Mouse (Mus musculus) forebrain, embryonic 16.5 days (tissue): ENCODE data around the gene Lmntd1. TPM values are rescaled to one million over a fixed set of nuclear protein-coding genes. Genes with fewer than 3 reads are reported as not detected.

Experiments used
- ATAC-seq: fragments of 200-750 bp; cut with Nextera tagmentation; 2 replicates; pipeline ENCODE4 v1.8.0; 2017; ENCODE audit warnings: mild to moderate bottlenecking, moderate library complexity
- H3K27ac ChIP-seq: fragments of 300-500 bp; sonication (generic); 2 replicates; pipeline ENCODE4 v1.5.1; 2014; ENCODE audit warnings: low read length, control low read depth
- H3K27me3 ChIP-seq: fragments of 300-500 bp; sonication (generic); replicated peaks from 2 replicates; pipeline ENCODE4 v1.6.1; 2014; ENCODE audit warnings: low read length; ENCODE audit not compliant: control insufficient read depth, insufficient read depth
- H3K36me3 ChIP-seq: fragments of 300-500 bp; sonication (generic); 2 replicates; pipeline ENCODE4 v1.6.1; 2014; ENCODE audit not compliant: control insufficient read depth, insufficient read depth
- H3K4me1 ChIP-seq: fragments of 300-500 bp; sonication (generic); replicated peaks from 2 replicates; pipeline ENCODE4 v1.6.1; 2014; ENCODE audit warnings: low read length; ENCODE audit not compliant: control insufficient read depth, insufficient read depth
- H3K4me2 ChIP-seq: fragments of 300-500 bp; sonication (generic); 2 replicates; pipeline ENCODE4 v1.6.1; 2014; ENCODE audit warnings: mild to moderate bottlenecking, low read length, control low read depth
- H3K4me3 ChIP-seq: fragments of 300-500 bp; sonication (generic); replicated peaks from 2 replicates; pipeline ENCODE4 v1.5.1; 2014; ENCODE audit warnings: mild to moderate bottlenecking, low read length, control low read depth
- H3K9ac ChIP-seq: fragments of 300-500 bp; sonication (generic); replicated peaks from 2 replicates; pipeline ENCODE4 v1.6.1; 2014; ENCODE audit warnings: low read depth, low read length, control low read depth
- H3K9me3 ChIP-seq: fragments of 300-500 bp; sonication (generic); 2 replicates; pipeline ENCODE4 v1.6.1; 2016; ENCODE audit warnings: low read length; ENCODE audit not compliant: control insufficient read depth
- WGBS: fragments of 180-500 bp; shearing (Covaris S2); extraction: QIAGEN DNeasy Blood & Tissue Kit; methylation state at CpG from one replicate; pipeline ENCODE4 v1.1.7; 2014; 5-methylcytosine and 5-hydroxymethylcytosine counted together
- polyA plus RNA-seq: library from polyadenylated mRNA; unstranded; fragments of >200 nt; fragmentation: Nextera tagmentation; extraction: Ambion mirVana; gene quantifications from 2 replicates; pipeline ENCODE4 v1.2.1, GENCODE M21; 2015

Gene Lmntd1
- polyA plus RNA-seq, 1 experiment from 2014 or later: 0.73 TPM

- Histone ChIP-seq H3K9ac (no peak overlapping the region), H3K9me3 (no peaks in the 10 kb centered on the region), H3K27ac (no peak overlapping the region), H3K4me2 (no peak overlapping the region), H3K36me3 (no peaks in the 10 kb centered on the region), H3K4me3 (no peak overlapping the region), H3K27me3 (no peaks in the 10 kb centered on the region), H3K4me1 (no peaks in the 10 kb centered on the region)
- WGBS: 91% methylated on average over 3 of the region's 3 CpGs
- ATAC-seq: no peak
Measured at GRCm38 (mm10) chr6:145552817-145553216, 61.3 kb downstream of the Lmntd1 start.

GRCm38 (mm10) chr6:145550993-145551392 is 63.1 kb downstream of the Lmntd1 start:
- no peak overlapping the region for H3K27ac ChIP-seq
- H3K9ac ChIP-seq: no peak overlapping the region
- H3K36me3 ChIP-seq: no peaks in the 10 kb centered on the region
- H3K4me3 ChIP-seq: no peak overlapping the region
- no peak for ATAC-seq
- 89% methylated on average over 5 of the region's 5 CpGs for WGBS
- no peaks in the 10 kb centered on the region for H3K27me3 ChIP-seq
- no peak overlapping the region for H3K4me2 ChIP-seq
- H3K9me3 ChIP-seq: peaks cover 3% of the 10 kb centered on the region; the same call in 1 of the 2 replicates
- H3K4me1 ChIP-seq: no peaks in the 10 kb centered on the region

GRCm38 (mm10) chr6:145545927-145546641 is 68.0 kb downstream of the Lmntd1 start:
- Histone ChIP-seq H3K4me2 (no peak overlapping the region), H3K36me3 (no peaks in the 10 kb centered on the region), H3K9me3 (peaks cover 8% of the 10 kb centered on the region), H3K9ac (no peak overlapping the region), H3K27me3 (no peaks in the 10 kb centered on the region), H3K27ac (no peak overlapping the region), H3K4me1 (no peaks in the 10 kb centered on the region), H3K4me3 (no peak overlapping the region)
- 0 out of 2 replicates have a peak, but pooled peaks have one; percentile 38 for ATAC-seq
- WGBS: 26% methylated on average over 13 of the region's 13 CpGs

GRCm38 (mm10) chr6:145544838-145545237 is 69.3 kb downstream of the Lmntd1 start:
- H3K4me1 ChIP-seq: no peaks in the 10 kb centered on the region
- 87% methylated on average over 2 of the region's 2 CpGs for WGBS
- H3K27ac ChIP-seq: no peak overlapping the region
- ATAC-seq: no peak
- H3K36me3 ChIP-seq: no peaks in the 10 kb centered on the region
- H3K4me2 ChIP-seq: no peak overlapping the region
- H3K4me3 ChIP-seq: no peak overlapping the region
- peaks cover 8% of the 10 kb centered on the region for H3K9me3 ChIP-seq
- H3K9ac ChIP-seq: no peak overlapping the region
- no peaks in the 10 kb centered on the region for H3K27me3 ChIP-seq

GRCm38 (mm10) chr6:145544304-145544703 is 69.8 kb downstream of the Lmntd1 start:
- ATAC-seq: no peak
- H3K4me3 ChIP-seq: no peak overlapping the region
- H3K4me2 ChIP-seq: no peak overlapping the region
- no peaks in the 10 kb centered on the region for H3K27me3 ChIP-seq
- H3K9ac ChIP-seq: no peak overlapping the region
- H3K36me3 ChIP-seq: no peaks in the 10 kb centered on the region
- 89% methylated on average over 12 of the region's 12 CpGs for WGBS
- H3K27ac ChIP-seq: no peak overlapping the region
- H3K4me1 ChIP-seq: no peaks in the 10 kb centered on the region
- peaks cover 8% of the 10 kb centered on the region for H3K9me3 ChIP-seq

GRCm38 (mm10) chr6:145539568-145539859 is 74.6 kb downstream of the Lmntd1 start:
- WGBS: 56% methylated on average over 6 of the region's 6 CpGs
- no peak overlapping the region for H3K9ac ChIP-seq
- ATAC-seq: no peak
- no peak overlapping the region for H3K4me2 ChIP-seq
- no peaks in the 10 kb centered on the region for H3K4me1 ChIP-seq
- H3K4me3 ChIP-seq: no peak overlapping the region
- peaks cover 5% of the 10 kb centered on the region for H3K9me3 ChIP-seq
- H3K36me3 ChIP-seq: no peaks in the 10 kb centered on the region
- H3K27ac ChIP-seq: no peak overlapping the region
- no peaks in the 10 kb centered on the region for H3K27me3 ChIP-seq

- H3K27ac ChIP-seq: no peak overlapping the region
- H3K4me1 ChIP-seq: no peaks in the 10 kb centered on the region
- no peaks in the 10 kb centered on the region for H3K36me3 ChIP-seq
- H3K4me2 ChIP-seq: no peak overlapping the region
- WGBS: 67% methylated on average over 11 of the region's 11 CpGs
- no peak overlapping the region for H3K4me3 ChIP-seq
- ATAC-seq: no peak
- no peak overlapping the region for H3K9ac ChIP-seq
- H3K27me3 ChIP-seq: no peaks in the 10 kb centered on the region
- H3K9me3 ChIP-seq: peaks cover 5% of the 10 kb centered on the region
Measured at GRCm38 (mm10) chr6:145538787-145539567, 75.1 kb downstream of the Lmntd1 start.

- H3K9ac ChIP-seq: no peak overlapping the region
- H3K9me3 ChIP-seq: no peaks in the 10 kb centered on the region
- no peaks in the 10 kb centered on the region for H3K36me3 ChIP-seq
- no peaks in the 10 kb centered on the region for H3K27me3 ChIP-seq
- WGBS: 69% methylated on average over 3 of the region's 3 CpGs
- no peak overlapping the region for H3K4me2 ChIP-seq
- no peaks in the 10 kb centered on the region for H3K4me1 ChIP-seq
- no peak overlapping the region for H3K27ac ChIP-seq
- no peak overlapping the region for H3K4me3 ChIP-seq
- ATAC-seq: no peak
Measured at GRCm38 (mm10) chr6:145530464-145530863, 83.7 kb downstream of the Lmntd1 start.

GRCm38 (mm10) chr6:145523337-145523736 is 90.8 kb downstream of the Lmntd1 start:
- H3K27ac ChIP-seq: no peak overlapping the region
- H3K4me3 ChIP-seq: no peak overlapping the region
- H3K9ac ChIP-seq: no peak overlapping the region
- ATAC-seq: no peak
- 87% methylated on average over 9 of the region's 9 CpGs for WGBS
- H3K4me2 ChIP-seq: no peak overlapping the region
- no peaks in the 10 kb centered on the region for H3K36me3 ChIP-seq
- no peaks in the 10 kb centered on the region for H3K9me3 ChIP-seq
- H3K4me1 ChIP-seq: no peaks in the 10 kb centered on the region
- no peaks in the 10 kb centered on the region for H3K27me3 ChIP-seq
